Mouse (Mus musculus) testis, adult 2 months (tissue): ENCODE results near the gene Rangap1.

Experiments used
- CTCF ChIP-seq: fragments of 200-500 bp; IDR thresholded peaks from 2 replicates; pipeline ENCODE4 v1.5.1; 2012; ENCODE audit warnings: low read depth, mild to moderate bottlenecking, inconsistent platforms, low read length, moderate library complexity; ENCODE audit not compliant: control insufficient read depth, insufficient read depth, insufficient replicate concordance
- POLR2A ChIP-seq: fragments of 200-500 bp; IDR thresholded peaks from 2 replicates; pipeline ENCODE4 v1.6.1; 2012; ENCODE audit warnings: low read depth, mild to moderate bottlenecking, inconsistent platforms, low read length, moderate library complexity; ENCODE audit not compliant: control insufficient read depth

GRCm38 (mm10) chr15:81758701-81759100 is 13.4 kb upstream of the Rangap1 start:
- no peak for TF ChIP-seq POLR2A
- TF ChIP-seq CTCF = no peak
